Mouse (Mus musculus) CH12.LX (cell line): ENCODE data around the gene Nfia. TPM values are rescaled to one million over a fixed set of nuclear protein-coding genes. Genes with fewer than 3 reads are reported as not detected.

Experiments
- DNase-seq: peaks from one replicate; pipeline ENCODE4 v3.0.0-alpha.2; 2013; ENCODE audit errors: extremely low read depth
- H3K27ac ChIP-seq: 2 replicates; pipeline ENCODE4 v1.5.1; 2012; ENCODE audit warnings: low read depth, mild to moderate bottlenecking, control low read depth, moderate library complexity; ENCODE audit not compliant: insufficient read depth
- H3K27me3 ChIP-seq: replicated peaks from 2 replicates; pipeline ENCODE3; 2012; ENCODE audit warnings: inconsistent platforms
- H3K36me3 ChIP-seq, 2 experiments: replicated peaks in 1 of 2; 2 replicates each; pipeline versions ENCODE3 to v1.6.1; 2012; ENCODE audit warnings: inconsistent platforms in 1 of 2, low read length in 1 of 2, mild to moderate bottlenecking in 1 of 2, mixed read lengths in 1 of 2, moderate library complexity in 1 of 2; ENCODE audit not compliant: control insufficient read depth in 1 of 2, insufficient read depth in 1 of 2
- H3K4me1 ChIP-seq, 2 experiments: 2 replicates each; pipeline ENCODE4 v1.6.1; 2012; ENCODE audit warnings: inconsistent platforms in 1 of 2, moderate library complexity in 1 of 2; ENCODE audit not compliant: insufficient read depth in 2 of 2, control insufficient read depth in 1 of 2
- H3K4me2 ChIP-seq: 2 replicates; pipeline ENCODE4 v1.6.1; 2012; ENCODE audit warnings: low read depth, mild to moderate bottlenecking, control low read depth; ENCODE audit not compliant: poor library complexity, insufficient read depth, severe bottlenecking
- H3K4me3 ChIP-seq, 3 experiments: fragments of 150-350 bp in 1 of 3; sonication (generic) in 1 of 3; replicated peaks in 1 of 3; 2 replicates each; pipeline versions ENCODE3 to v1.5.1; 2011 to 2012; ENCODE audit warnings: low read depth in 2 of 3, low read length in 2 of 3, mild to moderate bottlenecking in 2 of 3, moderate library complexity in 2 of 3, control low read depth in 1 of 3, improper control_type of control experiment in 1 of 3, inconsistent platforms in 1 of 3, mixed read lengths in 1 of 3; ENCODE audit not compliant: poor library complexity in 1 of 3
- H3K79me2 ChIP-seq: replicated peaks from 2 replicates; pipeline ENCODE4 v1.6.1; 2012; ENCODE audit warnings: mild to moderate bottlenecking, moderate library complexity; ENCODE audit not compliant: control insufficient read depth, poor library complexity, insufficient read depth, severe bottlenecking; ENCODE audit errors: extremely low read depth
- H3K9ac ChIP-seq: 2 replicates; pipeline ENCODE4 v1.6.1; 2012; ENCODE audit warnings: low read depth, mild to moderate bottlenecking, control low read depth, moderate library complexity; ENCODE audit not compliant: insufficient read depth
- H3K9me3 ChIP-seq: replicated peaks from 2 replicates; pipeline ENCODE3; 2012; ENCODE audit warnings: low read length, inconsistent platforms, mixed read lengths
- BHLHE40 ChIP-seq: IDR thresholded peaks from 2 replicates; pipeline ENCODE4 v1.6.1; 2011; ENCODE audit warnings: mild to moderate bottlenecking, low read depth, low read length, improper control_type of control experiment
- CHD1 ChIP-seq: IDR thresholded peaks from 2 replicates; pipeline ENCODE4 v1.6.1; 2012; ENCODE audit warnings: low read depth, low read length, improper control_type of control experiment, inconsistent platforms
- CTCF ChIP-seq, 2 experiments: IDR thresholded peaks in 1 of 2; conservative IDR thresholded peaks in 1 of 2; 2 replicates each; pipeline ENCODE4 v1.5.1; 2011 to 2012; ENCODE audit warnings: low read depth in 2 of 2, low read length in 2 of 2, improper control_type of control experiment in 1 of 2, inconsistent platforms in 1 of 2, mild to moderate bottlenecking in 1 of 2, moderate library complexity in 1 of 2
- EP300 ChIP-seq: IDR thresholded peaks from 2 replicates; pipeline ENCODE4 v1.6.1; 2011; ENCODE audit warnings: low read length, improper control_type of control experiment
- ETS1 ChIP-seq: conservative IDR thresholded peaks from 2 replicates; pipeline ENCODE4 v1.6.1; 2012; ENCODE audit warnings: low read depth, mild to moderate bottlenecking, inconsistent platforms, low read length, improper control_type of control experiment, moderate library complexity
- IRF4 ChIP-seq: IDR thresholded peaks from 2 replicates; pipeline ENCODE4 v1.6.1; 2014; ENCODE audit warnings: low read depth, mild to moderate bottlenecking, inconsistent platforms, low read length, improper control_type of control experiment
- JUND ChIP-seq: conservative IDR thresholded peaks from 2 replicates; pipeline ENCODE4 v1.6.1; 2011; ENCODE audit warnings: low read depth, low read length, improper control_type of control experiment
- KAT2A ChIP-seq: IDR thresholded peaks from 2 replicates; pipeline ENCODE4 v1.6.1; 2012; ENCODE audit warnings: low read length, improper control_type of control experiment, inconsistent platforms; ENCODE audit not compliant: insufficient replicate concordance
- MAFK ChIP-seq: IDR thresholded peaks from 2 replicates; pipeline ENCODE4 v1.6.1; 2011; ENCODE audit warnings: low read length, improper control_type of control experiment; ENCODE audit not compliant: insufficient replicate concordance
- MAZ ChIP-seq: IDR thresholded peaks from 2 replicates; pipeline ENCODE4 v1.6.1; 2012; ENCODE audit warnings: low read depth, mild to moderate bottlenecking, inconsistent platforms, low read length, improper control_type of control experiment, moderate library complexity
- MXI1 ChIP-seq: IDR thresholded peaks from 2 replicates; pipeline ENCODE4 v1.6.1; 2011; ENCODE audit warnings: mild to moderate bottlenecking, low read depth, low read length, improper control_type of control experiment
- MYC ChIP-seq: IDR thresholded peaks from 2 replicates; pipeline ENCODE4 v1.6.1; 2011; ENCODE audit warnings: low read depth, mild to moderate bottlenecking, improper control_type of control experiment, low read length
- PAX5 ChIP-seq: IDR thresholded peaks from 2 replicates; pipeline ENCODE4 v1.6.1; 2012; ENCODE audit warnings: low read length, inconsistent platforms, mixed read lengths
- POLR2AphosphoS2 ChIP-seq: IDR thresholded peaks from 2 replicates; pipeline ENCODE4 v1.6.1; 2011; ENCODE audit warnings: low read depth, low read length, improper control_type of control experiment
- RAD21 ChIP-seq: IDR thresholded peaks from 2 replicates; pipeline ENCODE4 v1.6.1; 2011; ENCODE audit warnings: low read depth, mild to moderate bottlenecking, low read length, improper control_type of control experiment, moderate library complexity
- SIN3A ChIP-seq: IDR thresholded peaks from 2 replicates; pipeline ENCODE4 v1.6.1; 2012; ENCODE audit warnings: low read length, improper control_type of control experiment, inconsistent platforms
- SMC3 ChIP-seq: IDR thresholded peaks from 2 replicates; pipeline ENCODE4 v1.6.1; 2011; ENCODE audit warnings: low read depth, low read length, improper control_type of control experiment
- TBP ChIP-seq: conservative IDR thresholded peaks from 2 replicates; pipeline ENCODE4 v1.6.1; 2011; ENCODE audit warnings: low read depth, low read length, improper control_type of control experiment
- UBTF ChIP-seq: IDR thresholded peaks from 2 replicates; pipeline ENCODE4 v1.6.1; 2012; ENCODE audit warnings: low read depth, mild to moderate bottlenecking, inconsistent platforms, low read length, improper control_type of control experiment, moderate library complexity
- USF2 ChIP-seq: conservative IDR thresholded peaks from 2 replicates; pipeline ENCODE4 v1.6.1; 2011; ENCODE audit warnings: low read depth, low read length, improper control_type of control experiment
- ZC3H11A ChIP-seq: IDR thresholded peaks from 2 replicates; pipeline ENCODE4 v1.6.1; 2012; ENCODE audit warnings: low read depth, mild to moderate bottlenecking, inconsistent platforms, low read length, improper control_type of control experiment
- ZKSCAN1 ChIP-seq: IDR thresholded peaks from 2 replicates; pipeline ENCODE4 v1.6.1; 2012; ENCODE audit warnings: low read depth, inconsistent platforms, low read length, improper control_type of control experiment, borderline replicate concordance
- ZMIZ1 ChIP-seq: IDR thresholded peaks from 2 replicates; pipeline ENCODE4 v1.6.1; 2012; ENCODE audit warnings: low read depth, mild to moderate bottlenecking, inconsistent platforms, low read length, improper control_type of control experiment
- ZNF384 ChIP-seq: IDR thresholded peaks from 2 replicates; pipeline ENCODE4 v1.6.1; 2012; ENCODE audit warnings: low read depth, low read length, improper control_type of control experiment, inconsistent platforms
- dilution Hi-C: fragments of 300-500 bp; cut with MboI; formaldehyde crosslinking; loops from 2 replicates; pipeline ENCODE4 v1.14.3; 2020; ENCODE audit warnings: low sequenced_read_pairs; ENCODE audit not compliant: extremely low pct_unique_long_range_greater_than_20kb, extremely low pct_ligation_motif_present
- in situ Hi-C: fragments of 300-500 bp; cut with MboI; formaldehyde crosslinking; loops from 3 replicates; pipeline ENCODE4 v1.14.3; 2019; ENCODE audit warnings: low sequenced_read_pairs, low pct_ligation_motif_present, low pct_unique_long_range_greater_than_20kb, mixed read lengths
- polyA plus RNA-seq: library from polyadenylated mRNA; unstranded; fragments of >175 nt; gene quantifications from 2 replicates; pipeline ENCODE4 v1.2.1, GENCODE M21; 2012; ENCODE audit warnings: low read depth; ENCODE audit not compliant: insufficient read length
- total RNA-seq, 2 experiments: library from RNA; depleted of rRNA; stranded (reverse); fragments of 300-350 nt in 1 of 2; fragments of >200 nt in 1 of 2; gene quantifications; 2 replicates each; pipeline ENCODE4 v1.2.3; 2012 to 2014

The Nfia gene
- total and polyA plus RNA-seq, 3 experiments: not detected

DNA sequence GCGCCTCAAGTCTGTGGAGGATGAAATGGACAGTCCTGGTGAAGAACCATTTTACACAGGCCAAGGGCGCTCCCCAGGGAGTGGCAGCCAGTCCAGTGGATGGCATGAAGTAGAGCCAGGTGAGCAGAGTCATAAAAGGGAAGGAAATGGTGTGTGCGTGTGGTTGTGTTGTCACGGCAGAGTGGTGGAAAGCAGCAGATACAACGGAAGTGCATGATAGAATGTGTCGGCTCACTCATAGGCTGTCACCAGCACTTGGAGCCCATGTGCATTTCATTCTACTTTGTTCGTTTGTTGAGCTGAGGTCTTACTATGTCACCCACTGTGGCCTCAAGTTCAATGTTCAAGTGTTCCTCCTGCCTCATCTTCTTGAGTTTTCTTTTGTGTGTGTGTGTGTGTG, 248.3 kb downstream of the Nfia start:
- H3K4me3 ChIP-seq: no peak overlapping the region
- DNase-seq: no peak
- no peaks in the 10 kb centered on the region for H3K27me3 ChIP-seq
- no peak for TF ChIP-seq SIN3A
- TF ChIP-seq MAFK: no peak
- TF ChIP-seq ZNF384: no peak
- TF ChIP-seq ZC3H11A: no peak
- TF ChIP-seq SMC3: no peak
- TF ChIP-seq UBTF: no peak
- TF ChIP-seq EP300: no peak
- no peak for TF ChIP-seq CHD1
- no peak for TF ChIP-seq ETS1
- TF ChIP-seq MAZ: no peak
- no peak for TF ChIP-seq POLR2AphosphoS2
- TF ChIP-seq RAD21: no peak
- no peak for TF ChIP-seq CTCF (conservative IDR thresholded peaks at IDR 0.05 in 1 of 2, IDR thresholded peaks at IDR 0.05 in 1 of 2; ENCODE audit: low read depth in 2 of 2, low read length in 2 of 2)
- no peak for TF ChIP-seq KAT2A
- no peak for TF ChIP-seq IRF4
- no peak for TF ChIP-seq PAX5
- TF ChIP-seq ZKSCAN1: no peak
- TF ChIP-seq MYC: no peak
- no peak for TF ChIP-seq JUND
- TF ChIP-seq, all 38 proteins: peak for 0
- Histone ChIP-seq H3K4me1 (no peaks in the 10 kb centered on the region), H3K27ac (no peak overlapping the region), H3K36me3 (no peaks in the 10 kb centered on the region), H3K79me2 (no peaks in the 10 kb centered on the region), H3K9me3 (peaks cover 82% of the 10 kb centered on the region), H3K9ac (no peak overlapping the region), H3K4me2 (no peak overlapping the region)
- in situ Hi-C loops (no loop called here), dilution Hi-C loops (no loop called here)

DNA sequence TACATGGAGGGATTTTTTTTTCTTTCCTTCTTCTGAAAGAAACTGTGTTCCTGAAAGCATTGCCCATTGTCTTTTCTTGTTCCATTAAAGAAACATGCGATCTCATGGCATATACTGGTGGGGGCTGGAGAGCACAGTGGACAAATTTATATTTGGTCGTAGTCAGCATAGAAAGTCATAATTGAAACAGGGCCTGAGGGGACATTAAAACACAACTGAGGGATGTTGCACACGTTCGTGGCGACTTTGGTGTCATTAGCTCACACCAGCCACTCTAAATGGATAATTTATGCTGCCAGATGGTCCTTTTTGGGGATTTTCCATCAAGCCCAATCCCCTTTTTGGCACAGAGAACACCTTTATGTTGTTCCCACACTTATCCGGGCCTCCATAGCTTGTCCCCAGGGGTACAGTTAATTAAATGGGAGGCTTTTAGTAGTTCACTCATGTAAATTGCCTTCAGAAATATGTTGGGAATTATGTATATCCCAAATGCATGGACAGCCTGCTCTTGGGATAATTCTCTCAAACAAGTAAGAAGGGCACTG, 250.8 kb downstream of the Nfia start:
- Histone ChIP-seq H3K27ac (no peak overlapping the region), H3K4me2 (no peak overlapping the region), H3K9ac (no peak overlapping the region), H3K27me3 (no peaks in the 10 kb centered on the region), H3K36me3 (no peaks in the 10 kb centered on the region), H3K79me2 (no peaks in the 10 kb centered on the region), H3K4me1 (no peaks in the 10 kb centered on the region), H3K9me3 (peaks cover 80% of the 10 kb centered on the region), H3K4me3 (no peak overlapping the region)
- TF ChIP-seq TBP (no peak), BHLHE40 (no peak), ZMIZ1 (no peak), KAT2A (no peak), USF2 (no peak), MXI1 (no peak), ZNF384 (no peak)
- dilution Hi-C loops (no loop called here), in situ Hi-C loops (no loop called here)
- DNase-seq: no peak
